Mouse (Mus musculus) brain, embryonic 14.5 days (tissue): Measurements from ENCODE around the gene Gm36210. TPM values are rescaled to one million over a fixed set of nuclear protein-coding genes. Genes with fewer than 3 reads are reported as not detected.
A peak's percentile ranks its signal among the peaks of the same experiment; 100 is the strongest.

ENCODE experiments used
- DNase-seq: peaks from one replicate; pipeline ENCODE4 v3.0.0-alpha.2; 2011; ENCODE audit warnings: low read depth
- CTCF ChIP-seq: fragments of 200-500 bp; IDR thresholded peaks from 2 replicates; pipeline ENCODE4 v1.5.1; 2012; ENCODE audit warnings: inconsistent platforms, mild to moderate bottlenecking, moderate library complexity, borderline replicate concordance; ENCODE audit not compliant: insufficient read depth, insufficient read length; ENCODE audit errors: extremely low read depth
- POLR2A ChIP-seq: fragments of 200-500 bp; IDR thresholded peaks from 2 replicates; pipeline ENCODE4 v1.6.1; 2012; ENCODE audit warnings: mild to moderate bottlenecking, inconsistent platforms, borderline replicate concordance; ENCODE audit not compliant: poor library complexity, insufficient read depth, insufficient read length, severe bottlenecking; ENCODE audit errors: extremely low read depth
- polyA plus RNA-seq: library from polyadenylated mRNA; depleted of rRNA; stranded (reverse); fragments of >200 nt; gene quantifications from 2 replicates; pipeline ENCODE4 v1.2.3, GENCODE M21; 2012

Gene Gm36210
- polyA plus RNA-seq, 1 experiment: 0.77 TPM

DNA sequence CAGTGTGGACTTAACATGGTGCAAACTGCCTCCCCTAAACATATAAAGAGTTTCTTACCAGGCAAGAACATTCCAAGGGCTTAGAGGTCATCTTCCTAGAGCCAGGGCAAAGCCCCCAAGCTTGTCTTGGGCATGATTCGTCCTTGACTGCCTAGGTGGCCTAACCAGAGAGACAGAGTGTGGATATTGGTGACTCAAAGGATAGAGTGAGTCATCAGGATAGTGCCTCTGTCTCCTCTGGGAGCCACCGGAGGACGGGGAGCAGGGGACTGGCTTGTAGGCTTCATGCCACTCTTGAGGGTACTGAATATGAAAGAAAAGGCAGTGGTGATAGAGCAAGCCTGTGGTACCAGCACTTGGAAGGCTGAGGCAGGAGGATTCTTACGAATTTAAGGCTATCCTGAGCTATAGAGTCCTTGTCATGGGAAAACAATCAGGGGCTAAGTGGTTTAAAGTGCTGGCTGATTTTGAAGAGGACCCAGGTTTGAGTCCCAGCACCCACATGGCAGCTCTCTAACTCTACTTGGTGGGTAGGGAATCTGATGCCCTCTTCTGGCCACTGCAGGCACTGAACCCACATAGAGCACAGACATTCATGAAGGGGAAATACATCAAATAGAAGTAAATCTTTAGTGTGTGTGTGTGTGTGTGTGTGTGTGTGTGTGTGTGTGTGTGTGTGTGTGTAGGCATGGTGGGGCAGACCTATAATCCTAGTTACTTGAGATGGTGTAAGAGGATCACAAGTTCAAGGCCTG, 28.0 kb upstream of the Gm36210 start:
- no peak for DNase-seq
- TF ChIP-seq CTCF (no peak), POLR2A (no peak)

GRCm38 (mm10) chr7:4933103-4933502, 26.8 kb upstream of the Gm36210 start:
- no peak for TF ChIP-seq POLR2A
- TF ChIP-seq CTCF: no peak
- DNase-seq: no peak

GRCm38 (mm10) chr7:4928323-4928722, 22.0 kb upstream of the Gm36210 start:
- TF ChIP-seq CTCF (no peak), POLR2A (no peak)
- DNase-seq: no peak

DNA sequence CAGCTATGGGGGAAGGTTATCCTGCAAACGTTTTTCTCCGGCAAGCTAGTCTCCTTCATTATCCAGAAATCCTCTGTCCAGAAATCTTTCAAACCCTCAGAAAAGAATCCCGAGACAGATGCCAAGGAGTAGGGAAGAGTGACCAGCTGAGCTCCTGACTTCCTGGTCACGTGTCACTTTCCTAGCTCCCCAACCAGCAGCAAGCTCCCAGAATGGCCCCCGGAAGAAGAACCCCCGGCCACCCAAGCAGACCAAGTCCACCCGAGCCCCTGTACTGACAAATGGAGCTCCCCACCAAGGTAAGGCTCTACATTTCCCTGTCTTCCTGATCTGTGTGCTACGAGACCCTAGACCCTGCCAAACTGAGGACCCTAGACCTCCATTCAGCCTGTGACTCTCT, 21.4 kb upstream of the Gm36210 start:
- TF ChIP-seq CTCF: no peak
- no peak for TF ChIP-seq POLR2A
- no peak for DNase-seq

DNA sequence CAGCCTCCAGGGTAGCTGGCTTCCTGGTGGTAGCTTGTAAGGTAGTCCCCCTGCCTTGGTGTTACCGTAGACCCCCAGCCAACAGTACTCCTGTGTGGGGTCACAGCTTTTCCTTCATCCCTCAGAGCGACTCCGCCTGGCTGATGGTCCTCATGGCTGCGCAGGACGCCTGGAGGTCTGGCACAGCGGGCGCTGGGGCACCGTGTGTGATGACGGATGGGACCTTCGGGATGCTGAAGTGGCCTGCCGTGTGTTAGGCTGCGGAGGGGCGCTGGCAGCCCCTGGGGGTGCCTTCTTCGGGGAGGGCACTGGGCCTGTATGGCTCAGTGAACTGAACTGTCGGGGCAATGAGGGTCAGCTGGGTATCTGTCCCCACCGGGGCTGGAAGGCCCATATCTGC, 20.5 kb upstream of the Gm36210 start:
- no peak for TF ChIP-seq POLR2A
- TF ChIP-seq CTCF: no peak
- no peak for DNase-seq

DNA sequence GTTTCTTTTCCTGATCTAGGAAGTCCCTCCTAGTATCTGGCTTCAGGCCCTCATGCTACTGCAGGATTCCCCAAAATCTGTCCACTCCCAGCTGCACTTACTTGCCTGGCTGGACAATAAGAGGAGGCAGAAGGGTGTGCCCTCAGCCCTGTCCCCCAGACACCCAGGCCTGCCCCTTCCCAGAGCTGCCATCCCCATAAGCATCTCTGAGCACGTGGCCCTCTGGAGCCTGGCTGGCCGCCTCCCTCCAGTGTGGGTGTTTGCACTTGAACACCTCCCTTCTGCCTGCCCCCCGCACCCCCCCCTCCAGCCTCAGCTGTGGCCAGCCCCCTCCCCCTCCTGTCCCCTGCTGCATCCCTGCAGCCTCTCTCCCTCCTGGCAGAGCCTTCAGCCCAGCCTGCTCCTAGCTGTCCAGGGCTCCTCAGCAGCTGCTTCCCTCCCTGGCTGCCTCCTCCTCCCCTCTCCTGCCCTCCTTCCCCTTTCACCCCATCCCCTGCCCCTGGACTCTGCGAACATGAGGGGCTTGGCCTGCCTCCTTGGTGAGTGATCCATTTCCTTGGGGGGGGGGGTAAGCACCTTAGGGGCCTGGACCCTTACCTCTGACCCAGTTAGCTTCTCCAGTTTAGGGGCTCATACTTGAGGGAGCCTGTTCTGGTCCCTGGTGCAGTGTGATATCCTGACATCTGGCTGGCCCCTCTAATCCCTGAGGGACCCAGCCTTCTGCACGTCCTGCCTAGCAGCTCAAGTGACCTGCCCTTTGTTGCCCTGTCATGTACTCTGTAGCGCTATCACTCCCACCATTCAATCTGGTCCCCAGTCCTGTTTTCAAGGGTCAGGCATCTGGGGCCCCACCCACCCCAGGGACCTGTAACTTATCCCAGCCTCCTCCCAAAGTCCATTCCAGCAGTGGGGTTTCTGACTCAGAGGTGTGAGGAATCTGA, 19.4 kb upstream of the Gm36210 start, which contains the start of gene Ssc5d:
TSS of gene Ssc5d (plus strand) at position 345 of the 941 bp plus-strand sequence.
- TF ChIP-seq POLR2A (no peak), CTCF (no peak)
- DNase-seq: peak; percentile 66

- DNase-seq: peak; percentile 81
These were observed 18.6 kb upstream of the Gm36210 start for GRCm38 (mm10) chr7:4924891-4925301.

GRCm38 (mm10) chr7:4924483-4924882, 18.2 kb upstream of the Gm36210 start:
- TF ChIP-seq POLR2A (no peak), CTCF (no peak)
- peak; percentile 50 for DNase-seq

More at GRCm38 (mm10) chr7:4924891-4925301, 18.6 kb upstream of the Gm36210 start:
- TF ChIP-seq CTCF (no peak), POLR2A (no peak)

GRCm38 (mm10) chr7:4923586-4924364, 17.5 kb upstream of the Gm36210 start:
- peak; percentile 63 for DNase-seq
- peak; percentile 40; the same call in 1 of the 2 replicates for TF ChIP-seq CTCF
- no peak for TF ChIP-seq POLR2A

DNA sequence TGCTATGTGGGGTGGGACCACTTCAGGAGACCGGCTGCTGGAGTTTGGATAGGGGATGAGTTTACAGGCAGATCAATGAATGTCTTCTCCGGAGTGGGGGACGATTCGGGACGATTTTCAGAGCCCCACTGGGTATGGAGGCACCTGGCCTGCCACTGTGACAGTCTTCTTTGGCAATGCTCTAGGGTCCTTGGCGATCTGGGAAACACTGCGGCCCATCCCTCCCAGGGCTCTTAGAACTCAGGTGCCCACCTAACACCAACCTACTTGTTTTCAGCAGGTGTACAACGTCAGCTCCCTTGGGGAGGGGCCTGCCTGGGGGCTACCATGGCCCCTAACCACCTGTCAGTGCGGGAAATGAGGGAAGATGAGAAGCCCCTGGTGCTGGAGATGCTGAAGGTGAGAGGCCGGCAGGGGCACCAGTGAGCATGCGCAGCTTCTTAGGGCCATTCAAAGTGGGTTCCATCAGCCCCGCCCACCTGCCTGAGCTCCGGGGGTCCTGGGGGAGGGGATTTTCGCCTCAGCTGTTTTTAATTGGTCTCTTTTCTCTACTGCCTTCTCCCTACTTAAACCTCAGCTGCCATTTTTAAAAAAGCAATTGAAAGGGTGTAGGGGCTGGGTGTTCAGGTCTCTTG, 16.7 kb upstream of the Gm36210 start:
- TF ChIP-seq POLR2A (no peak), CTCF (peak; percentile 51; the same call in 1 of the 2 replicates)
- DNase-seq: peak; percentile 97

GRCm38 (mm10) chr7:4922508-4922907, 16.2 kb upstream of the Gm36210 start:
- TF ChIP-seq POLR2A (0 out of 2 replicates have a peak, but pooled peaks have one; percentile 25), CTCF (no peak)
- peak; percentile 98 for DNase-seq

DNA sequence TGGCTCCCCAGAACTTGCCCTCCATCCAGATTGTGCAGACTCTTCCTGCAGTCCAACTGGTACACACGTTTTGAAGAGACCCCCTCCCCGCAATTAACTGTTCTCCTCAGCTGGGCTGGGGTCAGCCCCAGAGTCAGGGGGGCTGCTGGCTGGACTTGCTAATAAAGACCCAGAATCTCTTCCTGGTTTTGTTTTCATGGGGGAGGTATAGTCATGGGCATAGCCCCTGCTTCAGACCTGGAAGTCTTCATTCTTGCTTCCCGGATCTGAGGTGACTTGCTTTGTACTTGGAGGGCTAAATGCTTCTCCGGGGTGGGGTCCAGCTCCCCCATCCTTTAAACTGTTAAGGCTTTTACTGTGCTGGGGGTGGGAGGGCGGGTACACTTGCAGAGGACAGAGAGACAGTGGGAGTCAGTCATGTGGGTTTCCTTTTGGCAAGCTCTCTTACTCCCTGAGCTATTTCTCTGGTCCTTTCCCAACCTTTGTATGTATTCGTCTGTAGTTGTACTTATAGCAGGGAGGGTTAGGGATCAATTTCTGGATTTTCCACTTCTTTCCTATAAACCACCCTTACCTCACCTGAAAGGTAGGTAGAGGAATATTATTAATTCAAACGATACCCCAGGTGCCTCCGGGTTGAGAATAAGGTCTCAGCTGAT, 15.6 kb upstream of the Gm36210 start, which contains the start of gene Nat14:
TSS of gene Nat14 (plus strand) at position 205 of the 659 bp plus-strand sequence.
- TF ChIP-seq POLR2A: no peak
- TF ChIP-seq CTCF: no peak

More for the DNA sequence above, 15.6 kb upstream of the Gm36210 start, which contains the start of gene Nat14:
- no peak for DNase-seq
